Mouse (Mus musculus) ES-Bruce4 (cell line): Measurements from ENCODE around the gene Pcsk5. TPM values are rescaled to one million over a fixed set of nuclear protein-coding genes. Genes with fewer than 3 reads are reported as not detected.
"Not testable (repeated sequence)": the region's sequence is repeated elsewhere in the genome, so short reads cannot be mapped to it uniquely, and the experiment has no call there.

Source experiments
- H3K27ac ChIP-seq: 2 replicates; pipeline ENCODE4 v1.5.1; 2012; ENCODE audit warnings: low read length, inconsistent platforms; ENCODE audit not compliant: insufficient read depth
- H3K27me3 ChIP-seq: 2 replicates; pipeline ENCODE4 v1.6.1; 2012; ENCODE audit warnings: mild to moderate bottlenecking, low read length, inconsistent platforms; ENCODE audit not compliant: control insufficient read depth, poor library complexity, insufficient read depth, severe bottlenecking
- H3K36me3 ChIP-seq: 2 replicates; pipeline ENCODE4 v1.6.1; 2012; ENCODE audit warnings: inconsistent platforms, mild to moderate bottlenecking, low read length, moderate library complexity; ENCODE audit not compliant: control insufficient read depth, poor library complexity, insufficient read depth, severe bottlenecking
- H3K4me1 ChIP-seq: one replicate; pipeline ENCODE4 v1.8.1; 2011; ENCODE audit warnings: low read length; ENCODE audit not compliant: control insufficient read depth, insufficient read depth
- H3K4me3 ChIP-seq: 2 replicates; pipeline ENCODE4 v1.5.1; 2011; ENCODE audit warnings: low read depth, mild to moderate bottlenecking, low read length
- H3K9ac ChIP-seq: 2 replicates; pipeline ENCODE4 v1.6.1; 2012; ENCODE audit warnings: low read depth, mild to moderate bottlenecking, inconsistent platforms; ENCODE audit not compliant: poor library complexity, severe bottlenecking
- H3K9me3 ChIP-seq: replicated peaks from 2 replicates; pipeline ENCODE4 v1.6.1; 2012; ENCODE audit warnings: mild to moderate bottlenecking, low read length, inconsistent platforms; ENCODE audit not compliant: control insufficient read depth, poor library complexity, insufficient read depth, severe bottlenecking
- CTCF ChIP-seq: IDR thresholded peaks from one replicate; pipeline ENCODE4 v1.8.1; 2011; ENCODE audit warnings: low read depth, low read length
- EP300 ChIP-seq: IDR thresholded peaks from 2 replicates; pipeline ENCODE4 v1.6.1; 2011; ENCODE audit warnings: low read depth, low read length; ENCODE audit not compliant: insufficient read depth
- POLR2A ChIP-seq: IDR thresholded peaks from one replicate; pipeline ENCODE4 v1.8.1; 2011; ENCODE audit warnings: low read length; ENCODE audit not compliant: insufficient read depth
- polyA plus RNA-seq: library from polyadenylated mRNA; stranded (reverse); fragments of >200 nt; gene quantifications from 2 replicates; pipeline ENCODE4 v1.2.4, GENCODE M21; 2011; ENCODE audit warnings: low read depth; ENCODE audit not compliant: missing spikeins, insufficient read depth, insufficient read length

The Pcsk5 gene
- polyA plus RNA-seq, 1 experiment, result 0.33 TPM

DNA sequence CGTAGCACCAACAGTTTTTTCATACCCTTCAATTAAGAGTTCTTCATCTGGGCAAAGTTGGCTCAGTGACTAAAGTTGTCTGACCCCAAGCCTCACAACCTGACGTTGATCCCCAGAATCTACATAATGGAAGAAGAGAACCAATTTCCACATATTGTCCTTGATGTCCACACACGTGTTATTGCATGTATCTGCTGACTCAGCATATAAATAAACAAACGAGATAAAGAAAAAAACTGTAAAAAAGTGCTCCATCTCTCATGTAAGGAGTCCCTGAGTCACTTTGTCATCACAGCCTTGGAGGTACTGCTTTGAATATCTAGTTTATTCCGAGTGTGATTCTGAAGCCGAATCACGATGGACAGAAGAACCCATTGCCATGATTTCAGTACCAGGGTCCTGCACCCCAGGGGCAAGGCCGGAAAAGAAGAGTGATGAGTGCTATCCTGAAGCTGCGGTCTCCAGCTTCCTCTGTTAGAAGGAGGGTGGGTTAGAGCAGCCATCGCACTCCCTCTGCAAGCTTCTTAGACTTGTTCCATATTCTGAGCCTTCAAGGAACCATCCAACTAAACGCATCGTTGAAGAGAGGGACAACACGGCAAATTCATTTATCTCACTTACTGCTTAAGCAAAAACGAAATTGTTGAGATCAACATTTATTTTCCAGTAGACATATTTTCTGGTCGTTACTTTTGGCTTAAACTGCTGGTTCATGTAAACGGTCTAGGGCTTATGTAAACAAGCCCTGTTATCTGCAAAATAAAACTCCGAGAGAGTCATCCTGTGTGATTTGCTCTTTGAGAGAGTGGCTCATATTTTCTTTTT, 348.2 kb downstream of the Pcsk5 start:
- Histone ChIP-seq H3K4me3 (no peak overlapping the region), H3K4me1 (no peaks in the 10 kb centered on the region), H3K36me3 (no peaks in the 10 kb centered on the region), H3K9ac (no peak overlapping the region), H3K27me3 (no peaks in the 10 kb centered on the region), H3K9me3 (no peaks in the 10 kb centered on the region), H3K27ac (no peak overlapping the region)
- TF ChIP-seq CTCF (no peak), EP300 (no peak), POLR2A (no peak)

DNA sequence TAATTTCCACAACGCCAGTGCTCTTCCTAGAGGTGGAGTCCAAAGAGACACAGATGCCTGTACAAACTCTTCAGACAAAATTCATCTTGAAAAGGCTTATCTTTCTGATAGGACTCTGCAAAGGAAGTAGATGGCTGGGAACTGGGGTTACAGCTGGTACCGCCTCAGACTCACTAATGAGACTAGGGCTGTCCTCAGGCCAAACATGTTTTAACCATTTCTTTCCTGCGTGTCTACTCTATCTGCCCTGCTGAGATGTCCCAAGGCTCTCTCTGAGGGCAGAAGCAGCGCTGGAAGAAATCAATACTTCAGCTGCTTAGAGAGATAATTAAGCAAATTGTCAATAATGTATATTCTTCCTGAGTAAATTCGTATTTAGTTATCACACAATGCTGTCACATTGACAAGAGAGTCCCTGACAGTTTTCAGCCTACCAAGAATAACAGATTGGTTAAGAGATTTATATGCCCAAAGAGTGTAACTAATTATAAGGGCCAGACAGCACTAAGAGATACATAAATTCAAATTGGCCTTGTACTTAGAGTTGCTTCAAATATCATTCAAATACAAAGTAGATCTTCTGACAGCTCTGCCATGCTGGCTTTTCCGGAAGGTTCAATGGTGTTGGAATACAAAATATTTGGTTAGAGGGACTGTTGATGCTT, 355.2 kb downstream of the Pcsk5 start:
- no peak overlapping the region for H3K27ac ChIP-seq
- TF ChIP-seq POLR2A (no peak), CTCF (no peak), EP300 (no peak)
- H3K4me1 ChIP-seq, result no peaks in the 10 kb centered on the region
- no peaks in the 10 kb centered on the region for H3K36me3 ChIP-seq
- H3K9me3 ChIP-seq, result no peaks in the 10 kb centered on the region
- H3K27me3 ChIP-seq, result no peaks in the 10 kb centered on the region
- H3K4me3 ChIP-seq, result no peak overlapping the region
- no peak overlapping the region for H3K9ac ChIP-seq

DNA sequence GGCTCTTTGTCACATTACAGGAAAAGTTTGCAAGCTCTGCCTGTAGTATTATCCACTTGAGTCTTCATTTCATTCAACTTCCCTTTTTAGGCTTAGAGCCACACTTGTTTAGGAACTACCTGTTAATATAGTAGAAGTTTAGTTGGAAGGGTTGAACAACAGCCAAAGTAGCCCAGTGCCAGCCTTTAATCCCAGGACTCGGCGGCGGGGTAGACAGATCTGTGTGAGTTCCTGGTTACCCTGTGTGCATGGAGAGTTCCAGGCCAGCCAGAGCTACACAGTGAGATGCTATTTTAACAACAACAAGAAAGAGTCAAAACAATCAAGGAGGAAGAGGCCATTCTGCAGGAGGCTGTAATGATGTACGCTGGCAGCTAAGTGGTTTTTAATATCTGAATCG, 358.0 kb downstream of the Pcsk5 start:
- no peak overlapping the region for H3K9ac ChIP-seq
- no peak for TF ChIP-seq POLR2A
- no peak for TF ChIP-seq EP300
- TF ChIP-seq CTCF, result no peak
- no peaks in the 10 kb centered on the region for H3K4me1 ChIP-seq
- no peaks in the 10 kb centered on the region for H3K27me3 ChIP-seq
- H3K4me3 ChIP-seq, result no peak overlapping the region
- no peak overlapping the region for H3K27ac ChIP-seq
- no peaks in the 10 kb centered on the region for H3K9me3 ChIP-seq
- no peaks in the 10 kb centered on the region for H3K36me3 ChIP-seq

DNA sequence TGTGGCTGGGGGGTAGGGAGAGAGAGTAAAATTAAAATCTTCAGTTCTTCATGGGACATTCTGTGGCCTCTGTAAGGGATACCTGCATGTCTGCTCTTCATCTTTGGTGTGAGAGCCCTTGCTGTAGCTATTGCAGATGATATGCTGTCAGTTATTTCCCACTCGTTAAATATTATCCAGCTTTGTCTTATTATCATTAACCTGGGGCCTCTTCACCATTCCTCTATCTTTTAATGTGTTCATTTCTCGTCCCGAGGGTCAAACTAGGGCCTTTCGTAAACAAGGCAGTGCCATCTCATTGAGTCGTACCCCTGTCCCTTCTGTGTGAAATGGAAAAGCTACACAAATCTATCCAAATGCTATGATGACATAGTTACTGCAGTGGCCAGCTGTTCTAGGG, 361.4 kb downstream of the Pcsk5 start:
- H3K4me3 ChIP-seq, result no peak overlapping the region
- TF ChIP-seq EP300 (no peak), POLR2A (no peak), CTCF (no peak)
- no peaks in the 10 kb centered on the region for H3K27me3 ChIP-seq
- H3K36me3 ChIP-seq, result no peaks in the 10 kb centered on the region
- H3K27ac ChIP-seq, result no peak overlapping the region
- no peaks in the 10 kb centered on the region for H3K4me1 ChIP-seq
- H3K9me3 ChIP-seq, result no peaks in the 10 kb centered on the region
- H3K9ac ChIP-seq, result no peak overlapping the region

DNA sequence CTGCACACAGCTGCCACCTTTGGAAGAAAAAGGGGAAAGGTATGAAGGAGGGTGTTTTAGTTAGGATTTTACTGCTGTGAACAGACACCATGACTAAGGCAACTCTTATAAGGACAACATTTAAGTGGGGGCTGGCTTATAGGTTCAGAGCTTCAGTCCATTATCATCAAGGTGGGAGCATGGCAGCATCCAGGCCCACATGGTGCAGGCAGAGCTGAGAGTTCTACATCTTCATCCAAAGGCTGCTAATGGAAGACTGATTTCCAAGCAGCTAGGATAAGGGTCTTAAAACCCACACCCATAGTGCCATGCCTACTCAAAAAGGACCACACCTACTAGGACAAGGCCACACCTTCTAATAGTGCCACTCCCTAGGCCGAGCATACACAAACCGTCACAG, 364.3 kb downstream of the Pcsk5 start:
- not testable (repeated sequence) for H3K4me3 ChIP-seq, H3K4me1 ChIP-seq, H3K9ac ChIP-seq, H3K9me3 ChIP-seq, H3K36me3 ChIP-seq, H3K27me3 ChIP-seq, H3K27ac ChIP-seq

DNA sequence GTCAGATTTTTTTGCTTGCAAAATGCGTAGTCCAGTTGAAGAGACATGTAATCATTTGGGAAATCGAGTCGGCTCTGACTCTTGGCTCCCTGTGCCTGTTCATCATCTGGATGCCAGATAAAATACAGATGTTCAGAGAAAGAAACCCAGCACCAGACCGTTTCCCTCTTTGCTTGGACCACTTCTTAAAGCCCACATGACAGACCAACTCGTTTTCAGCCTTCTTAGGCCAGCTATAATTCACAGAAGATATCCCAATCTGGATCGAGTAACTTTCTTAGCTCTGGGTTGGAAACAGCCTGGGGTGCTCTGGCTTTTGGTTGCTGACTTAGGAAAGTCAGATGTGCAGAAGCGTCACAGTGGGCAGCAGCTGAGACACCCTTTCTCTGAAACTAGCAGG, 365.6 kb downstream of the Pcsk5 start:
- Histone ChIP-seq H3K4me1 (no peaks in the 10 kb centered on the region), H3K36me3 (no peaks in the 10 kb centered on the region), H3K27ac (no peak overlapping the region), H3K9ac (no peak overlapping the region), H3K9me3 (no peaks in the 10 kb centered on the region), H3K4me3 (no peak overlapping the region), H3K27me3 (no peaks in the 10 kb centered on the region)
- no peak for TF ChIP-seq POLR2A
- TF ChIP-seq EP300, result no peak
- TF ChIP-seq CTCF, result no peak
